Mouse (Mus musculus) monocyte, adult 5-6 weeks (primary cell): ENCODE measurements at regions not wholly inside any gene's neighbourhood (a gene's known extent, or its start where the extent isn't known, plus 50 kb on each side); places are given as distances from the start of the nearest gene placed in this dataset.

Experiments
- ATAC-seq: fragments of 153-309, 156-312 bp; replicated peaks from 2 replicates; pipeline ENCODE4 v1.8.0; 2017; ENCODE audit warnings: mild to moderate bottlenecking; ENCODE audit not compliant: low TSS enrichment, insufficient number of reproducible peaks, severe bottlenecking, poor library complexity, low FRiP score

- no peak for ATAC-seq
These were observed 190.6 kb downstream of the Kcnj2 start for GRCm38 (mm10) chr11:111256596-111256995.

- ATAC-seq = no peak
These were observed 194.9 kb downstream of the Kcnj2 start for GRCm38 (mm10) chr11:111260691-111261383.

- ATAC-seq = no peak
These were observed 207.7 kb downstream of the Kcnj2 start for GRCm38 (mm10) chr11:111273651-111274050.

- no peak for ATAC-seq
These were observed 214.8 kb downstream of the Kcnj2 start for GRCm38 (mm10) chr11:111280769-111281168.

- no peak for ATAC-seq
These were observed 215.5 kb downstream of the Kcnj2 start for GRCm38 (mm10) chr11:111281237-111282160.

- no peak for ATAC-seq
These were observed 216.3 kb downstream of the Kcnj2 start for GRCm38 (mm10) chr11:111282283-111282682.

GRCm38 (mm10) chr11:111290537-111290936, 224.6 kb downstream of the Kcnj2 start:
- peak; percentile 97 for ATAC-seq

- no peak for ATAC-seq
These were observed 230.4 kb downstream of the Kcnj2 start for GRCm38 (mm10) chr11:111296309-111296721.

- no peak for ATAC-seq
These were observed 246.8 kb downstream of the Kcnj2 start for GRCm38 (mm10) chr11:111312802-111313201.

GRCm38 (mm10) chr11:111313566-111313965, 247.6 kb downstream of the Kcnj2 start:
- no peak for ATAC-seq

GRCm38 (mm10) chr11:111321576-111321975, 255.6 kb downstream of the Kcnj2 start:
- no peak for ATAC-seq

GRCm38 (mm10) chr11:111324453-111325010, 258.6 kb downstream of the Kcnj2 start:
- no peak for ATAC-seq

- ATAC-seq = no peak
These were observed 261.0 kb downstream of the Kcnj2 start for GRCm38 (mm10) chr11:111326915-111327314.

GRCm38 (mm10) chr11:111328258-111328657, 262.3 kb downstream of the Kcnj2 start:
- no peak for ATAC-seq

GRCm38 (mm10) chr11:111331592-111331991, 265.6 kb downstream of the Kcnj2 start:
- no peak for ATAC-seq

GRCm38 (mm10) chr11:111333021-111333420, 267.1 kb downstream of the Kcnj2 start:
- no peak for ATAC-seq

GRCm38 (mm10) chr11:111347562-111347961, 281.6 kb downstream of the Kcnj2 start:
- no peak for ATAC-seq

GRCm38 (mm10) chr11:111350028-111350427, 284.1 kb downstream of the Kcnj2 start:
- no peak for ATAC-seq

- ATAC-seq = no peak
These were observed 297.4 kb downstream of the Kcnj2 start for GRCm38 (mm10) chr11:111363363-111363762.

- no peak for ATAC-seq
These were observed 311.2 kb downstream of the Kcnj2 start for GRCm38 (mm10) chr11:111377165-111377564.
